In the genomic region with DNA sequence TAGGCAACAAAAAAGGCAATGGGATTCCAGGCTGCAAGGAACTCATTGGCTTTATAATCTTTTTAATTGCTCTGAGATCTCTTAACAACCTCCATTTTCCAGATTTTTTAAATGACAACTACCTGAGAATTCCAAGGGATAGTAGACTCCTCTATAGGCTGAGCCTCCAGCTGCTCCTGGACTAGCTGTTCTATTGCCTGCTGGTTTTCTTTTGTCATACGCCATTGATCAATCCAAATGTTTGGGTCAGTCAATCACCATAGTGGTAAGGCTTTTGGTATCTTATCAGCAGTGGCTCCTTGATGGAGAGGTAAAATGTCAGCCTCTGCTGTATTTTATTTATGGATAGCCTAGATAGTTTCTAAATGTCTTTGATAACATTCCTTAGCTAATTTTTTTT, we compare ENCODE assay signal across 21 mouse cellular contexts. TPM values are rescaled to one million over a fixed set of nuclear protein-coding genes. Genes with fewer than 3 reads are reported as not detected.
"Had no signal": no experiment of that assay in that cellular context is flagged by ENCODE, and none has a peak within 500 bp of the region (broad histone marks: within the 10 kb centered on the region; RNA-seq: fewer than 3 reads in every experiment).

No protein-coding gene starts in this region.

- H3K4me1 ChIP-seq: lung, embryonic 15.5 days; megakaryocyte, embryonic 14.5 days; midbrain, embryonic 13.5 days; midbrain, embryonic 15.5 days; neural tube, embryonic 12.5 days had no signal

- H3K4me3 ChIP-seq: lung, embryonic 15.5 days; megakaryocyte, embryonic 14.5 days; midbrain, embryonic 13.5 days; midbrain, embryonic 15.5 days; neural tube, embryonic 12.5 days had no signal

- H3K4me2 ChIP-seq: lung, embryonic 15.5 days; midbrain, embryonic 13.5 days; midbrain, embryonic 15.5 days; neural tube, embryonic 12.5 days had no signal

- DNase-seq: lung, adult 2 months; lung, postnatal 14 days; lung, postnatal 36 days; retina, postnatal 1 day; right cerebral cortex, adult 18-20 months; right cerebral cortex, postnatal 25 days; right cerebral cortex, postnatal 4 days; spleen, adult 18-20 months; thymus, adult 18-20 months; thymus, postnatal 14 days; thymus, postnatal 36 days had no signal

- ATAC-seq: lung, postnatal 0 days; midbrain, embryonic 13.5 days; midbrain, embryonic 15.5 days had no signal

- H3K27ac ChIP-seq: liver, embryonic 14.5 days; lung, embryonic 15.5 days; macrophage; midbrain, embryonic 13.5 days; midbrain, embryonic 15.5 days; neural tube, embryonic 12.5 days had no signal

- H3K36me3 ChIP-seq: lung, embryonic 15.5 days; midbrain, embryonic 13.5 days; neural tube, embryonic 12.5 days had no signal

- H3K27me3 ChIP-seq: lung, embryonic 15.5 days; megakaryocyte, embryonic 14.5 days; midbrain, embryonic 13.5 days; midbrain, embryonic 15.5 days; neural tube, embryonic 12.5 days had no signal

- H3K9ac ChIP-seq: liver, embryonic 14.5 days; lung, embryonic 15.5 days; midbrain, embryonic 13.5 days; midbrain, embryonic 15.5 days; neural tube, embryonic 12.5 days had no signal

RNA-seq across cellular contexts. Expression of a gene that starts 44.6 kb away (rescaled TPM):
- polyA plus RNA-seq: liver, embryonic 16.5 days; lung, adult 2 months; macrophage; midbrain, embryonic 15.5 days; neural tube, embryonic 12.5 days; small intestine, adult 2 months had no signal

RNA-seq across cellular contexts. Expression of a gene that starts 44.6 kb away (rescaled TPM):
- polyA plus RNA-seq: small intestine, adult 2 months had no signal

RNA-seq across cellular contexts. Expression of a gene that starts 57.7 kb away (rescaled TPM):
- polyA plus RNA-seq: macrophage; small intestine, adult 2 months had no signal
